Mouse (Mus musculus) brain, embryonic 14.5 days (tissue): Measurements from ENCODE around the gene B430306N03Rik.

Source experiments
- CTCF ChIP-seq: fragments of 200-500 bp; IDR thresholded peaks from 2 replicates; pipeline ENCODE4 v1.5.1; 2012; ENCODE audit warnings: inconsistent platforms, mild to moderate bottlenecking, moderate library complexity, borderline replicate concordance; ENCODE audit not compliant: insufficient read depth, insufficient read length; ENCODE audit errors: extremely low read depth
- POLR2A ChIP-seq: fragments of 200-500 bp; IDR thresholded peaks from 2 replicates; pipeline ENCODE4 v1.6.1; 2012; ENCODE audit warnings: mild to moderate bottlenecking, inconsistent platforms, borderline replicate concordance; ENCODE audit not compliant: poor library complexity, insufficient read depth, insufficient read length, severe bottlenecking; ENCODE audit errors: extremely low read depth

GRCm38 (mm10) chr17:48280943-48281738, 34.8 kb upstream of the B430306N03Rik start:
- TF ChIP-seq POLR2A (no peak), CTCF (no peak)
